Mouse (Mus musculus): ENCODE data around the gene Tead1. TPM values are rescaled to one million over a fixed set of nuclear protein-coding genes. Genes with fewer than 3 reads are reported as not detected.
A peak's percentile ranks its signal among the peaks of the same experiment; 100 is the strongest.

The Tead1 gene
- total RNA-seq, 2 experiments from 2014 or later = 11.8 to 12.0 TPM

- DNase-seq (ENCODE audit: low spot score in 2 of 2) = no peak
- intact Hi-C loops (cut with DNase I) = loop anchor here (5.0 kb wide), 1 partner anchor 182 kb away; no protein-coding TSS in a partner anchor
Observed at GRCm38 (mm10) chr7:112684626-112685561, 5.8 kb downstream of the Tead1 start.

- DNase-seq (ENCODE audit: low spot score in 2 of 2) = no peak
- intact Hi-C loops (cut with DNase I) = no loop called here
Observed at GRCm38 (mm10) chr7:112685993-112686392, 6.9 kb downstream of the Tead1 start.

- intact Hi-C loops (cut with DNase I) = no loop called here
Observed at GRCm38 (mm10) chr7:112686586-112686985, 7.5 kb downstream of the Tead1 start.

DNA sequence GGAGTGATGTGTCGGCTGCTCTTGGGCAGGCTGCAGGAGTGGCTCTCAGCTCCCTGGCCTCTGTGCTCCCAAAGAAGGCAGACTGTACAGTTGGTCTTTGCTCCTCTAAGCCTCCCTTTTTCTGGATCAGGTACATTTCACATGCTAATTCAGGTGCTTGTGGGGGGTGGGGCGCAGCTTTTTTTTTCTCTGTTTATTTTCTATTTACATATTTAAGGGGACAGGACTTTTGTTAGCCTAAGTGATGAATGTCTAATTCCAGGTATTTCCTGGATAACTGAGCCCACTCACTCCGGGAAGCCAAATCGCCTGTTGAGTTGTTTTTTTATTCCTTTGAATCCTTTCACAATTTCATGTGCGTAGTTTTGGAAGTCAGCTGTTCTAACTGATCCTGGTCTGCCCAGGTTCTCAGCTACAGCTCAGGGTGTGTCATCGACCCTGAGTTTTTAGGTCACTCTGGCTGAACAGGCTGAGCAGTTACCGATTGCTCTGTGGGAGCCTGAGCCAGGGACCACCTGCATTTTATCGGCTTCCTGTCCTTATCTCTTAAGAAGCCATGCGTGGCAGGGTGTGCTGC, 9.4 kb downstream of the Tead1 start:
- DNase-seq (ENCODE audit: low spot score in 2 of 2) = no peak
- intact Hi-C loops (cut with DNase I) = no loop called here

More at GRCm38 (mm10) chr7:112686586-112686985, 7.5 kb downstream of the Tead1 start:
- DNase-seq (ENCODE audit: low spot score in 2 of 2) = no peak

- DNase-seq (ENCODE audit: low spot score in 2 of 2) = no peak
- intact Hi-C loops (cut with DNase I) = no loop called here
Observed at GRCm38 (mm10) chr7:112690836-112691781, 12.0 kb downstream of the Tead1 start.

DNA sequence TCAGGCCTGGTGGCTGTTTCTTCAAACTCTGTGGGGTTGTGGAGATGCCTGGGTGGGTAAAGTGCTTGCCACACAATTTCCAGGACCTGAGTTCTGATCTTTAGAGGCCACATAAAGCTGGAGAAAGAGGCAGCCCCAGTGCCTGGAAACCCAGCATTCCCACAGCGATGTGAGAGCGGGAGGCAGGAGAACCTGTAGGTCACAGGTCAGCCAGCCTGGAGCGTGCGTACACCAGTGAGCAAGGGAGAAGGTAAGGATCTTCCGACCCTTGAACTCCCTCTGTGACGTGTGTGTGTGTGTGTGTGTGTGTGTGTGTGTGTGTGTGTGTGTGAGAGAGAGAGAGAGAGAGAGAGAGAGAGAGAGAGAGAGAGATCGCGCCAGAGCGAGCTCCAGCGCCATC, 14.4 kb downstream of the Tead1 start:
- DNase-seq (ENCODE audit: low spot score in 2 of 2) = no peak
- intact Hi-C loops (cut with DNase I) = no loop called here

GRCm38 (mm10) chr7:112696777-112697161, 17.7 kb downstream of the Tead1 start:
- intact Hi-C loops (cut with DNase I) = no loop called here
- no peak for DNase-seq (ENCODE audit: low spot score in 2 of 2)

GRCm38 (mm10) chr7:112697162-112697841, 18.2 kb downstream of the Tead1 start:
- intact Hi-C loops (cut with DNase I) = no loop called here
- peak; percentile 6 to 20 for DNase-seq (ENCODE audit: low spot score in 2 of 2)

DNA sequence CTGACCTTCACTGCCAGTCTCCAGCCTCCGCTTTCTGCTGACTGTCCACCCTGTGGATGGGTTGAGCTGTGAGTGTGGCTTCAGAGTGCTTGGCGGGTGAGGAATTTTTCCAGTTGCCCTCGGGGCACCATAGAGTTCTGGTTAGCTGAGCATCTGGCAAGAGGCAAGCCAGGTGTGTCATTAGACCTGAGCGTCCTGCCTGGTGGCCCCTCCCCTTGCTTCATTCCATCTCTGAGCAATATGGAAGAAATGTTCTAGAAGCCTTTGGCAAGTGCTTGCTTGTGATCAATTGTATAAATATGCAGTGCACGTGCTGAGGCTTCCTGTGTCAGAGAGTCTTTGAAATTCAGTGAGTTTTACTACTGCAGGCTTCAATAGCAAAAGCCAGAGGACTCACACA, 21.0 kb downstream of the Tead1 start:
- intact Hi-C loops (cut with DNase I) = no loop called here
- no peak for DNase-seq (ENCODE audit: low spot score in 2 of 2)

DNA sequence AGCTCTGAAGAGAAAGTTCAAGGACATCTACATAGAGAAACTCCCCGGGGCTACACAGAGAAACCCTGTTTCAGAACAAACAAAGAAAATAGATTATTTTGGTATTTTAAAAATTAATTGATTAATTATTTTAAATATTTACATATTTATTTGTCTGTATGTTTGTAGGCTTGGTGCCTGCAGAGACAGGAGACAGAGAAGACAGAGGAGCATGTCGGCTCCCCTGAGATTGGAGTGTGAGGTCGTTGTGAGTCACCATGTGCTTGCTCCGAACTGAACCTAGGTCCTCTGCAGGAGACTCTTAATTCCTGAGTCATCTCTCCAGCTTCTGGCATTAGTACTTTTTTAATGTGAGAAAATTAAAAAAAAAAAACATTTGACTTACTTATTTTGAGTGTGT, 24.2 kb downstream of the Tead1 start:
- intact Hi-C loops (cut with DNase I) = no loop called here
- DNase-seq (ENCODE audit: low spot score in 2 of 2) = no peak

DNA sequence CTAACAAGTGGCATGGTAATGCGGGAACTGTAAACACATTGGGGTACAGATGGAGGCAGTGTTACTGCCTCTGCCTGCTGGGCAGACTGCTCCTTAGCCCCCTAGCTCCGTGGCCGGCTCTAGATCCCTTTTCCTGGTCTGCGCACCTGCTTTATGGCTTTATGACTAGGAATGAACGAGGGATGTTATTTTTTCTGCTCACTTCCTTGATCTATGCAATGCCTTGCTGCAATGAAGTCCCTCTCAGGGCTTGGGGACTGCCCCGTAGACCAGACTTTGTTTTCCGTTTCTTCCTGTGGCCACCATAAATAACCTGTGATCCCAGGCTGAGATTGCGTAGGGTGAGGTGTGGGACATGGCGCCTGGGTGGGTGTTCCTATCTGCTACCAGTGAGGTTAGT, 26.8 kb downstream of the Tead1 start:
- intact Hi-C loops (cut with DNase I) = no loop called here

DNA sequence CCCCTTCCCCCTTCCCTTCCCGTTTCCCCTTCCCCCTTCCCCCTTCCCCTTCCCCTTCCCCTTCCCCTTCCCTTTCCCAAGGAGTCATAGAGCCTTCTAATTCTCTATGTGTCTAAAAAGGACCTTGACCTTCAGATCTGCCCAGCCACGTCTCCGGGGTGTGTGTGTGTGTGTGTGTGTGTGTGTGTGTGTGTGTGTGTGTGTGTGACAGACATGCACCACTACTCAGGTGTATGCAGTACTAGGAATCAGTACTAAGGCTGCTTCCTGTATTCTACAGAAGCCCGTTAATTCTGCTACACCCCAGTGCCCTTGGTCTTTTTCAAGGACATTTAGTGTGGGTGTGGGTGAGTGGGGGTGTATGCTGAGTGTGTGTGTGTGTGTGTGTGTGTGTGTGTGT, 27.6 kb downstream of the Tead1 start:
- DNase-seq (ENCODE audit: low spot score in 2 of 2) = no peak
- intact Hi-C loops (cut with DNase I) = no loop called here

More for the DNA sequence above, 26.8 kb downstream of the Tead1 start:
- no peak for DNase-seq (ENCODE audit: low spot score in 2 of 2)

DNA sequence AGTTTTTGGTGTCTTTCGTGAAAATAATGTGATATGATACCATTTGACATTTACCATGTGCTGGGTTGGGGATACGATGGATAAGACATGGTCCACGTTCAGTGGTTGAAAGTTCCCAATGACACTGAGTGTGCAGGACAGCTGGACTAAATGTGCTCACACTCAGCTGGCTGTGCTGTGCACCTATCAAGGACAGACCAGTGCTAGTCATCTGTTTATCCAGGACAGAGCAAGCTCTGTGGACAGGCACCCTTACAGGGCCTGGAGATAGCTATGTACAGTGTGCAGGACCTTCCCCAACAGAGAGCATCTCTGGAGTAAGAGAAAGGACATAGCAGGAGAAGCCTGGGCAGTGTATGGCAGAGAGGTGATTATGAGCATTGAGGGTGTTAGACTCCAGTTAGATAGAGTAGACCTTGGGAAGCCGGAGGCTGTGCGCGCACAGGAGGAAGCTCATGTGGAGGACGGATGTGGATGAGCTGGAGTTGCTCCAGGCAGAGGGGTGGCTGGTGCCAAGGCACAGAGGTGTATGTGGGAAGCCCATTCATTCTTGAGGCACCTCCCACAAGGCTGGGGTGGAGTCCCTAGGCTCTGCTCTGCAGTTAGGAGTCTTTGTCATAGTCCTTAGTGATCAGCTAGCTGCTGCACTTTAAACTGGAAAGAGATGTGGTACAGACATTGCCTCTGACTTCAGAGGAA, 31.4 kb downstream of the Tead1 start:
- no peak for DNase-seq (ENCODE audit: low spot score in 2 of 2)
- intact Hi-C loops (cut with DNase I) = no loop called here

GRCm38 (mm10) chr7:112711977-112712376, 32.9 kb downstream of the Tead1 start:
- DNase-seq (ENCODE audit: low spot score in 2 of 2) = no peak
- intact Hi-C loops (cut with DNase I) = no loop called here

DNA sequence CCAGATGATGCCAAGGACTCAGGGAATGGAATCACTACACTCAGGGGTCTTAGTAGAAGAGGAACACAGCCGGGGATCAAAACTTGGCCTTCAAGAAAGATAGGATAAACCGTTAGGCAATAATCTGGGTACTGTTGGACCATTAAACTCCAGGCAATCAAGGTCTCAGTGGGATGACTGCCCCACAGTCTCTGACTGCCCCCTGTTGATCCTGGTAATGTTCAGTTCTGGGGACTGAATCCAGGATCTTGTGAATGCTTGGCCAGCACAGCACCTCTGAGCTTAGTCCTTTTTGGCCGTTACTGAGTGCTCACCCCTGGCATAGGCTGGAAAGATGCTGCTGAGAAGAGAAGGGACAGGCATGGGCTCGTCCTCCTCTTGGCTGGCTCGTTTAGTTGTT, 34.4 kb downstream of the Tead1 start:
- no peak for DNase-seq (ENCODE audit: low spot score in 2 of 2)
- intact Hi-C loops (cut with DNase I) = no loop called here

- intact Hi-C loops (cut with DNase I) = no loop called here
- no peak for DNase-seq (ENCODE audit: low spot score in 2 of 2)
Observed at GRCm38 (mm10) chr7:112714783-112715182, 35.7 kb downstream of the Tead1 start.

DNA sequence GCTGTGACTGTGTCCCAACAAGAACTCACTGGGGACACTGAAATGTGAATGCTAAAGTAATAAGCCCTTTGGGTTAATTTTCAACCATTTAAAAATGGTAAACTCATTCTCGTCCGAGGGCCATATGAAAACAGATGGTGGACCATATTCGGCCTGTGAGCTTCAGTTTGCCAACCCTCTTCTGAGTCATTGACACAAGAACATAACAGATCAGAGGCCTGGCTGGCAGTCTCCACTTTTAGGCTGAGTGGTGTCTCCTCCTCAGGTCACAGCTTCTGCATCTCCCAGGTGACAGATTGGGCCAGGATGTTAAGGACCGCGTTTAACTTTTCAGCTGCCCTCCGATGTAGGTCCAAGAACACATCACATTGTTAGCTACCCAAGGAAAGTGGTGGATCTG, 37.6 kb downstream of the Tead1 start:
- DNase-seq (ENCODE audit: low spot score in 2 of 2) = no peak
- intact Hi-C loops (cut with DNase I) = no loop called here

DNA sequence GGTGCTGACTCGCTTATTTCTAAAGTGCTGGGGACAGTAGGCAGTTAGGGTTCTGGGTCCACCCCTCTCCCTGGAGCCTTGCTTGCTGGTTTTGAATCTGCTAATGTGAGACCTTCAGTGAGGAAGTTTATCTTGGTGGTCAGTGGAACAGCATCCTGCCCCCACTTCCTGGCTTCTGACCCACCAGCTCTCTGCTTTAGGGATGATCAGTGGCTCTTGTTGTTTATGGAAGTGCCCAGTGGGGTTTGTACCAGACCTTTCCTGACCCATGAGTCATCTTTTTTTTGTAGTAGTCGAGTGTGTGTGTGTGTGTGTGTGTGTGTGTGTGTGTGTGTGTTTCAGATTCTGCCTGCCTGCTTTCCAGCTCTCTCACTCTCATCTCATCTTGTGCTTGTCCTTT, 38.6 kb downstream of the Tead1 start:
- DNase-seq (ENCODE audit: low spot score in 2 of 2) = no peak
- intact Hi-C loops (cut with DNase I) = no loop called here
